Mouse (Mus musculus) embryonic fibroblast, embryonic 13.5 days (primary cell): ENCODE results near the gene Xirp1. TPM values are rescaled to one million over a fixed set of nuclear protein-coding genes. Genes with fewer than 3 reads are reported as not detected.

ENCODE experiments used
- H3K27ac ChIP-seq: 2 replicates; pipeline ENCODE4 v1.5.1; 2012; ENCODE audit warnings: low read length, control low read depth, inconsistent platforms; ENCODE audit not compliant: insufficient read depth
- H3K4me1 ChIP-seq: 2 replicates; pipeline ENCODE4 v1.6.1; 2011; ENCODE audit warnings: low read length; ENCODE audit not compliant: control insufficient read depth, insufficient read depth
- H3K4me3 ChIP-seq: 2 replicates; pipeline ENCODE4 v1.5.1; 2011; ENCODE audit warnings: mild to moderate bottlenecking, control low read depth, low read length; ENCODE audit not compliant: insufficient read depth
- CTCF ChIP-seq: IDR thresholded peaks from 2 replicates; pipeline ENCODE4 v1.5.1; 2011; ENCODE audit warnings: mild to moderate bottlenecking, control low read depth, low read length, moderate library complexity, borderline replicate concordance; ENCODE audit not compliant: insufficient read depth
- POLR2A ChIP-seq: IDR thresholded peaks from 2 replicates; pipeline ENCODE4 v1.6.1; 2011; ENCODE audit warnings: low read depth, mild to moderate bottlenecking, control low read depth, low read length, moderate library complexity
- polyA plus RNA-seq: library from polyadenylated mRNA; stranded (reverse); fragments of >200 nt; gene quantifications from 2 replicates; pipeline ENCODE4 v1.2.4, GENCODE M21; 2011; ENCODE audit warnings: low read depth; ENCODE audit not compliant: missing spikeins, insufficient read length

The Xirp1 gene
- polyA plus RNA-seq, result not detected in 2 replicates

- Histone ChIP-seq H3K4me3 (no peak within 1 kb of the TSS), H3K4me1 (peaks cover 10% of the 10 kb centered on the region), H3K27ac (no peak within 1 kb of the TSS)
- TF ChIP-seq CTCF (no peak), POLR2A (no peak)
These were observed at the start of gene Xirp1 for GRCm38 (mm10) chr9:120023086-120023811. Gene Xirp1 (minus strand): TSS chr9:120023598.

- TF ChIP-seq POLR2A (no peak), CTCF (peak; percentile 85)
These were observed 49.8 kb upstream of the Xirp1 start for GRCm38 (mm10) chr9:120073169-120073568.

GRCm38 (mm10) chr9:120071251-120071650, 47.9 kb upstream of the Xirp1 start:
- Histone ChIP-seq H3K27ac (no peak overlapping the region), H3K4me1 (no peaks in the 10 kb centered on the region), H3K4me3 (no peak overlapping the region)
- TF ChIP-seq CTCF (no peak), POLR2A (no peak)

More at GRCm38 (mm10) chr9:120073169-120073568, 49.8 kb upstream of the Xirp1 start:
- Histone ChIP-seq H3K27ac (no peak overlapping the region), H3K4me3 (no peak overlapping the region), H3K4me1 (no peaks in the 10 kb centered on the region)

GRCm38 (mm10) chr9:120069779-120070178, 46.4 kb upstream of the Xirp1 start, which contains the start of gene Cx3cr1:
Gene Cx3cr1 (minus strand): TSS chr9:120069879.
- TF ChIP-seq CTCF (no peak), POLR2A (no peak)
- Histone ChIP-seq H3K27ac (no peak within 1 kb of the TSS), H3K4me1 (no peaks in the 10 kb centered on the region), H3K4me3 (no peak within 1 kb of the TSS)

- no peak overlapping the region for H3K4me3 ChIP-seq
- H3K4me1 ChIP-seq, result no peaks in the 10 kb centered on the region
- TF ChIP-seq POLR2A (no peak), CTCF (no peak)
- no peak overlapping the region for H3K27ac ChIP-seq
These were observed 44.6 kb upstream of the Xirp1 start for GRCm38 (mm10) chr9:120068047-120068446.

GRCm38 (mm10) chr9:120067609-120068008, 44.2 kb upstream of the Xirp1 start:
- H3K27ac ChIP-seq, result no peak overlapping the region
- TF ChIP-seq POLR2A (no peak), CTCF (no peak)
- H3K4me1 ChIP-seq, result no peaks in the 10 kb centered on the region
- H3K4me3 ChIP-seq, result no peak overlapping the region

GRCm38 (mm10) chr9:120064317-120064716, 40.9 kb upstream of the Xirp1 start:
- H3K27ac ChIP-seq, result no peak overlapping the region
- TF ChIP-seq CTCF (no peak), POLR2A (no peak)
- no peak overlapping the region for H3K4me3 ChIP-seq

GRCm38 (mm10) chr9:120058730-120059129, 35.3 kb upstream of the Xirp1 start:
- Histone ChIP-seq H3K4me3 (no peak overlapping the region), H3K4me1 (no peaks in the 10 kb centered on the region), H3K27ac (no peak overlapping the region)
- no peak for TF ChIP-seq POLR2A

More at GRCm38 (mm10) chr9:120064317-120064716, 40.9 kb upstream of the Xirp1 start:
- no peaks in the 10 kb centered on the region for H3K4me1 ChIP-seq

- Histone ChIP-seq H3K4me3 (no peak overlapping the region), H3K4me1 (no peaks in the 10 kb centered on the region)
- TF ChIP-seq CTCF, result no peak
These were observed 32.8 kb upstream of the Xirp1 start for GRCm38 (mm10) chr9:120056201-120056600.

GRCm38 (mm10) chr9:120054545-120055277, 31.3 kb upstream of the Xirp1 start:
- H3K4me1 ChIP-seq, result peaks cover 2% of the 10 kb centered on the region; the same call in 1 of the 2 replicates
- no peak overlapping the region for H3K4me3 ChIP-seq
- TF ChIP-seq CTCF (no peak), POLR2A (no peak)
- no peak overlapping the region for H3K27ac ChIP-seq

More at GRCm38 (mm10) chr9:120056201-120056600, 32.8 kb upstream of the Xirp1 start:
- H3K27ac ChIP-seq, result no peak overlapping the region
